Mouse (Mus musculus): ENCODE data around the gene Olfr350. TPM values are rescaled to one million over a fixed set of nuclear protein-coding genes. Genes with fewer than 3 reads are reported as not detected.

Olfr350 gene
- not detected in 2 replicates for polyA plus RNA-seq (2015; fragmentation: Nextera tagmentation; extraction: Ambion mirVana)

DNA sequence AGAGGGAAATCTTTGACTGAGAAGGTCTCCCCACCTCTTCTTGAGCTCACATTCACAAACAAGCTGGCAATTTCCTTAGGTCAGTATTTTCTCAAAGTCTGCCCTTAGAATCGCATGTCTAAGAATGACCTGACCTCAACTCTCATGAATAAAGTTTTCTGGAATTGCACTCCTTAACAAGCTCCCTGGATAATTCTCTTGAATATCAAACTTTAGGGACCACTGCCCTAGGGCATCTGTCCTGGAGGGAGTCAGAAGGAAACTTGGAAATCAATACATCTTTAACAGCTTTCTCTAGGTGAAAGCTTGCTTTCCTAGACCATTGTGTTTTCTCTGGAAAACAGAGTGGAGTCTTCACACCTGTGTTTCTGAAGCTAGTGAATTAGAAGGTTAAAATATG, at the start of gene Olfr350:
Gene Olfr350 (plus strand): TSS at position 301 of the 400 bp plus-strand sequence.
- Histone ChIP-seq H3K27me3 (replicated peaks) (no peaks in the 10 kb centered on the region), H3K36me3 (replicated peaks) (no peaks in the 10 kb centered on the region), H3K4me2 (no peak within 1 kb of the TSS), H3K9ac (no peak within 1 kb of the TSS), H3K27ac (no peak within 1 kb of the TSS), H3K4me1 (no peaks in the 10 kb centered on the region), H3K4me3 (no peak within 1 kb of the TSS), H3K9me3 (peaks cover 7% of the 10 kb centered on the region)
- ATAC-seq (replicated peaks) = no peak
- 95% methylated on average over 1 of the region's 1 CpGs for WGBS

DNA sequence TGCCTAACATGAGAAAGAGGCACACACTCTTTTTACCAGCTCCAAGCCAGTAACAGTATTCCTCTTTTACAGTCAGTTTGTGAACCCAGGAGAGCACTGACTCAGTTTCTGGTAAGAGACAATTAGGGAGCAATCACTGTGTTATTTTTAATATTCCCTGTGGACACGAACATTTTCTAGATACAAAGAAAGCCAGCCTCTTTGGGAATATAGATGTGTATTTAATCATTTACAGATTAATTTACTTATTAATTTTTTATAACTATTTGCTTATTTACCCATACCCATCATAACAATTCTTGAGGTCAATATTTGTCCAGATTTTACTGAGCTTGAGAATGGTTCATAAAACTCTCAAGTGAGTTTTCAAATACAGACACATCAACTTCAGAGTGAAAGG, 29.2 kb upstream of the Olfr350 start, which contains the start of gene Olfr3:
Gene Olfr3 (minus strand): TSS at position 101 of the 400 bp plus-strand sequence.
- WGBS = 60% methylated on average over 1 of the region's 1 CpGs
- no peak for ATAC-seq (replicated peaks)
- Histone ChIP-seq H3K27ac (no peak within 1 kb of the TSS), H3K27me3 (replicated peaks) (no peaks in the 10 kb centered on the region), H3K4me1 (no peaks in the 10 kb centered on the region), H3K4me3 (no peak within 1 kb of the TSS), H3K4me2 (no peak within 1 kb of the TSS), H3K9ac (no peak within 1 kb of the TSS), H3K36me3 (replicated peaks) (no peaks in the 10 kb centered on the region), H3K9me3 (peaks cover 9% of the 10 kb centered on the region)

DNA sequence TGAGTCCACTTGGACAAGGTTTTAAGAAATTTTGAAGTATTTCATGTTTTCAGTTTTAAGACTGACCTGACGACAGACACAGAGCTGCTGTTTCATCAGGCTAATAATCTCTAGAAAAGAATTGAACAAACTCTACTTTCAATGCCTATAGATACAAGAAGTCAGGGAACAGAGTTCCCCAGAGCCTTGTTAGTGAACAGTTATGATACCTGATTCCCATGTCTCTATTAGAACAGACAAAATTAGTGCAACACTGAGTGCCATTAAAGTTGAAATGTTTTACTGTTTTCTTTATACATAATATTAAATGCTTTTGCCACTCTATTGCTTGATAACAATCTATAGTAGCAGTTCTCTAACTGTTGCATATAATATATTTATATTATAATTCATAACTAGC, 16.4 kb downstream of the Olfr350 start, which contains the start of gene Olfr351:
Gene Olfr351 (minus strand): TSS at position 101 of the 400 bp plus-strand sequence.
- no peak within 1 kb of the TSS for H3K4me3 ChIP-seq
- peaks cover 11% of the 10 kb centered on the region for H3K9me3 ChIP-seq
- WGBS = 85% methylated on average over 1 of the region's 1 CpGs
- no peak within 1 kb of the TSS for H3K27ac ChIP-seq
- no peak within 1 kb of the TSS for H3K4me2 ChIP-seq
- no peak for ATAC-seq (replicated peaks)
- no peak within 1 kb of the TSS for H3K9ac ChIP-seq
- H3K27me3 ChIP-seq (replicated peaks) = no peaks in the 10 kb centered on the region
- H3K4me1 ChIP-seq = no peaks in the 10 kb centered on the region
- no peaks in the 10 kb centered on the region for H3K36me3 ChIP-seq (replicated peaks)

DNA sequence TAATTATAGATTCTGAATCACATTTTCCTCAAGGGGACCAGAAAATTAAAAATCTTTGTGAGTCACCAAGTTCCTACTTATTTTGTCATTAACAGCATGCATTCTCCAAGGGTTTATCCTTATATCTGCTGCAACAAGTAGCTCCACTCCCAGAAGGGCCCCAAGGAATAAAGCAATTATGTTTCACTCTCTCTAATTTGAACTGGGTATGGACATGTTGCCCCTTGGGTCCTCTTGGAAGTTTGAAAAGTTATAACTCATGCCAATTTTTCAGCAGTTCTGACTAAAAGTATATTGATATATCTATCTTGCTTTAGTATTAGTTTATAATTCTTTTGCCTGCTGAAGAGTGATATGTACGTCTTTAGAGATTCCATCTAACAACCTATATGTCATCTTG, 22.1 kb downstream of the Olfr350 start, which contains the start of gene Olfr352:
Gene Olfr352 (plus strand): TSS at position 301 of the 400 bp plus-strand sequence.
- no peaks in the 10 kb centered on the region for H3K4me1 ChIP-seq
- H3K9me3 ChIP-seq = peaks cover 11% of the 10 kb centered on the region
- H3K27me3 ChIP-seq (replicated peaks) = no peaks in the 10 kb centered on the region
- no peak within 1 kb of the TSS for H3K4me3 ChIP-seq
- no peaks in the 10 kb centered on the region for H3K36me3 ChIP-seq (replicated peaks)
- no peak for ATAC-seq (replicated peaks)
- WGBS = 86% methylated on average over 1 of the region's 1 CpGs
- H3K27ac ChIP-seq = no peak within 1 kb of the TSS
- H3K9ac ChIP-seq = no peak within 1 kb of the TSS
- H3K4me2 ChIP-seq = no peak within 1 kb of the TSS

DNA sequence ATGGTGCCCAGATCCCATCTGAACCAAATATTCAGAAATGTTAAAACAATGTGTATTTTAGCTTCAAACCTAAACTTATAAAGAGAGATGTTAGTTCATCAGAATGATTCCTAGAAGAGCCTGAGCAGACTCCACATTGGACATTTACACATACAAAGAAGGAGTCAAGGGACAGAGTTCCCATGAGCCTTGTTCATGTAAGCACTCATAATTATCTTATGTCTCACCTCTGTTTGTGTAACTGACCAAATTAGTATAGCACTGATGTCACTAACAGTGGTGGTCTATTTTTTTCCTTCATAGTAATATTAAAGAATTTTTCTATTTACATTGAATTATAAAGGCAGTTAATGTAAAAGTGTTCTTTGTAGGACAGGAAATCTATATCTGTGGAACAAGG, 46.7 kb downstream of the Olfr350 start, which contains the start of gene Olfr353:
Gene Olfr353 (minus strand): TSS at position 101 of the 400 bp plus-strand sequence.
- ATAC-seq (replicated peaks) = no peak
- H3K27ac ChIP-seq = no peak within 1 kb of the TSS
- H3K4me3 ChIP-seq = no peak within 1 kb of the TSS
- H3K4me2 ChIP-seq = no peak within 1 kb of the TSS
- H3K4me1 ChIP-seq = no peaks in the 10 kb centered on the region
- no peak within 1 kb of the TSS for H3K9ac ChIP-seq
- no peaks in the 10 kb centered on the region for H3K36me3 ChIP-seq (replicated peaks)
- no peaks in the 10 kb centered on the region for H3K27me3 ChIP-seq (replicated peaks)
- H3K9me3 ChIP-seq = peaks cover 11% of the 10 kb centered on the region

DNA sequence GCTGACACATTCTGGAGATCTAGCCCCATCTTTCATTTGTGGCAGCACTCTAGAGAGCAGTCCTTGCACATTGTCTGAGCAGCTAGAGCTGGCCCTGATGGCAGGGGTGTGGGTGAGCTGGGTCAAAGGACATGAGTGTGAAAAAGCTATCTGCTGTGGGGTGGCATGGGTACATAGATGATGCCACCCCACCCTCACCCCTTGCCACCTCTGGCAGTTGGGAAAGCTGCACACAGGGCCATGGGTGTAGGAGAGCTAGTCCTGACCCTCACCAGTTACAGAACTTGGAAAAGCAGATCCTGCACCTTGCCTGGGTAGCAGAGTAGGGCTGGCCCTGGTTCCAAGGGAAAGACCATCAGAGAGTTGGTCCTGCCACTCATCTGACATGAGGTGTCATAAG, 51.0 kb downstream of the Olfr350 start:
- Histone ChIP-seq H3K4me3 (no peak overlapping the region), H3K36me3 (replicated peaks) (no peaks in the 10 kb centered on the region), H3K4me2 (no peak overlapping the region), H3K4me1 (no peaks in the 10 kb centered on the region), H3K9ac (no peak overlapping the region), H3K27ac (no peak overlapping the region), H3K9me3 (peaks cover 14% of the 10 kb centered on the region), H3K27me3 (replicated peaks) (no peaks in the 10 kb centered on the region)
- ATAC-seq (replicated peaks) = no peak

Other genes with a start within 250 kb of the Olfr350 start
- not detected in 2 replicates for gene Olfr345, start 206.3 kb upstream of the Olfr350 start, polyA plus RNA-seq (2015; fragmentation: Nextera tagmentation; extraction: Ambion mirVana)
- gene Olfr346, start 160.5 kb upstream of the Olfr350 start, polyA plus RNA-seq (2015; fragmentation: Nextera tagmentation; extraction: Ambion mirVana) = not detected in 2 replicates
- not detected in 2 replicates for gene Olfr347, start 114.4 kb upstream of the Olfr350 start, polyA plus RNA-seq (2015; fragmentation: Nextera tagmentation; extraction: Ambion mirVana)
- not detected in 2 replicates for gene Olfr348, start 62.0 kb upstream of the Olfr350 start, polyA plus RNA-seq (2015; fragmentation: Nextera tagmentation; extraction: Ambion mirVana)
- not detected in 2 replicates for gene Olfr50, start 55.8 kb upstream of the Olfr350 start, polyA plus RNA-seq (2015; fragmentation: Nextera tagmentation; extraction: Ambion mirVana)
- not detected in 2 replicates for gene Olfr3, start 29.3 kb upstream of the Olfr350 start, polyA plus RNA-seq (2015; fragmentation: Nextera tagmentation; extraction: Ambion mirVana)
- not detected in 2 replicates for gene Olfr351, start 16.4 kb downstream of the Olfr350 start, polyA plus RNA-seq (2015; fragmentation: Nextera tagmentation; extraction: Ambion mirVana)
- not detected in 2 replicates for gene Olfr352, start 22.1 kb downstream of the Olfr350 start, polyA plus RNA-seq (2015; fragmentation: Nextera tagmentation; extraction: Ambion mirVana)
- not detected in 2 replicates for gene Olfr353, start 46.6 kb downstream of the Olfr350 start, polyA plus RNA-seq (2015; fragmentation: Nextera tagmentation; extraction: Ambion mirVana)
- not detected in 2 replicates for gene Olfr354, start 59.4 kb downstream of the Olfr350 start, polyA plus RNA-seq (2015; fragmentation: Nextera tagmentation; extraction: Ambion mirVana)
- gene Olfr355, start 82.6 kb downstream of the Olfr350 start, polyA plus RNA-seq (2015; fragmentation: Nextera tagmentation; extraction: Ambion mirVana) = not detected in 2 replicates
- gene Olfr356, start 90.8 kb downstream of the Olfr350 start, polyA plus RNA-seq (2015; fragmentation: Nextera tagmentation; extraction: Ambion mirVana) = not detected in 2 replicates
- not detected in 2 replicates for gene Olfr357, start 147.5 kb downstream of the Olfr350 start, polyA plus RNA-seq (2015; fragmentation: Nextera tagmentation; extraction: Ambion mirVana)
- not detected in 2 replicates for gene Olfr358, start 163.0 kb downstream of the Olfr350 start, polyA plus RNA-seq (2015; fragmentation: Nextera tagmentation; extraction: Ambion mirVana)
- gene Olfr360, start 219.4 kb downstream of the Olfr350 start, polyA plus RNA-seq (2015; fragmentation: Nextera tagmentation; extraction: Ambion mirVana) = not detected in 2 replicates
- gene Olfr361, start 243.0 kb downstream of the Olfr350 start, polyA plus RNA-seq (2015; fragmentation: Nextera tagmentation; extraction: Ambion mirVana) = not detected in 2 replicates

Data from midbrain, embryonic 15.5 days (tissue).